Mouse (Mus musculus): Measurements from ENCODE around the gene Lhfp.

DNA sequence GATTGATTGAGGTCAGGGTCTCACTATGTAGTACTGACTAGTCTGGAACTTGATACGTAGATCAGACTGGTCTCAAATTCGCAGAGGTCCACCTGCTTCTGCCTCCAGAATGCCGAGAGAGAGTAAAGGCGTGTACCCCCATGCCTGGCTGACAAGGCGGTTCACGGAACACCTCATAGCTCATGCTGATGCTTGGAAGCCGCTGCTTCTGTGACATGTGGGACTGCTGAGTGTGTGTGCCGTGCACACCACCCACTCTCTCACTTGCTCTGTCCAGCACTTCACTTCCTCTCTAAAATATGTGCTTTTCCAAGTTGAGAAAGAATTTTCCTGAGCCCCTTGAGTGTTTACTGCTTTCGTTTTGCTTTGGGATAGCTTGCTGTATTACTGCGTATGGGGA, 15.1 kb downstream of the Lhfp start:
- TF ChIP-seq CTCF (IDR thresholded peaks at IDR 0.05; ENCODE audit: control insufficient read depth, insufficient read depth, insufficient replicate concordance, low read depth, low read length), result no peak
- no peak for TF ChIP-seq POLR2A (IDR thresholded peaks at IDR 0.05; ENCODE audit: control insufficient read depth, low read depth, low read length)

All from testis, adult 2 months (tissue).